Mouse (Mus musculus) ES-E14 (cell line): Measurements from ENCODE around the gene Zgpat.

Experiments used
- CHD2 ChIP-seq: IDR thresholded peaks from 2 replicates; pipeline ENCODE4 v1.6.1; 2014; ENCODE audit warnings: mild to moderate bottlenecking, low read depth, low read length, inconsistent platforms
- HCFC1 ChIP-seq: IDR thresholded peaks from 2 replicates; pipeline ENCODE4 v1.6.1; 2012; ENCODE audit warnings: low read length, inconsistent platforms, borderline replicate concordance; ENCODE audit not compliant: insufficient read depth
- MAFK ChIP-seq: IDR thresholded peaks from 2 replicates; pipeline ENCODE4 v1.6.1; 2014; ENCODE audit warnings: mild to moderate bottlenecking, low read depth, low read length, inconsistent platforms; ENCODE audit not compliant: insufficient read depth

GRCm38 (mm10) chr2:181322136-181322535 is 42.6 kb upstream of the Zgpat start:
- TF ChIP-seq HCFC1 (no peak), CHD2 (no peak), MAFK (no peak)
